Mouse (Mus musculus) 416B (cell line): ENCODE measurements around the gene Pigo.

Experiments used
- DNase-seq: peaks from one replicate; pipeline ENCODE4 v3.0.0; 2011; ENCODE audit warnings: low read depth

Gene Pigo

GRCm38 (mm10) chr4:43037860-43038566 lies 12.4 kb upstream of the Pigo start:
- peak; percentile 66 for DNase-seq

DNA sequence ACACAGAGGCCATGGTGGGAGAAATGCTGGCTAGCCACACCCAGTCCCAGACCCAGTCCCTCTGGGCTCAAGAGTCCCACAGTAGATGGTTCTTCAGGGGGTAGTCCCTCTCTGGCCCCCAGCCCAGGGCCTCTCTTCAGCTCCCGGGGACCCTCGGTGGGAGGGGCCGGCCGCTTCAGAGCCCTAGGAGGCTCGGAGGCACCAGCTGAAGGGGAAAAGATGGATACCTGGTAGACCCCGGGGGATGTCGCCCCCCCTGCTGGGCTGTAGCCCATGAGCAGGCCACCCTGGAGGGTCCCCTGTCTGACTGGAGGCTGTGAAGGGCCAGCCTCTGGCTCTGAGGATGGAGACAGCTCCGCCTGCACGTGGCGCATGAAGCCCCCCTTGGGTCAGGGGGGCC lies 10.7 kb upstream of the Pigo start:
- DNase-seq, result no peak

DNA sequence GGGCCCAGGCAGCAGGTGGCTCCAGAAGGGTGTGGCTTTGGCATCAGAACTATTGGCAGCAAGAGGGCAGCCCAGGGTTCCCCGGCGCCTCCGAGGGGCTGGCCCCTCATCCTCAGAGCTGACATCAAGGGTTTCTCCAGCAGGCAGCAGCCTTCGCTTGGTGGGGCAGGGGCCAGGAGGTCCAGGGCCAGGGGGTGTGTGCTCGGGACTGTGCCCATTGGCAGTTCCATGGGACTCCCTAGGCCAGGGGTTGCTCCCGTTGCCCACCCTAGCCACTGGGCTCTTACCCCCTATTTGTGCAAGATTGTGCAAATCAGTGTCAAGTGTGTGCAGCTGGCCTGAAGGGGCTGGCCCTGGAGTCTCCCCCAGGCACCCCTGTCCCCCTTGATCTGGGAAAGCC lies 10.2 kb upstream of the Pigo start:
- DNase-seq, result no peak

- DNase-seq, result no peak
These were observed 7.9 kb upstream of the Pigo start for GRCm38 (mm10) chr4:43033481-43033880.

- DNase-seq, result no peak
These were observed 6.9 kb upstream of the Pigo start for GRCm38 (mm10) chr4:43032501-43032900.

DNA sequence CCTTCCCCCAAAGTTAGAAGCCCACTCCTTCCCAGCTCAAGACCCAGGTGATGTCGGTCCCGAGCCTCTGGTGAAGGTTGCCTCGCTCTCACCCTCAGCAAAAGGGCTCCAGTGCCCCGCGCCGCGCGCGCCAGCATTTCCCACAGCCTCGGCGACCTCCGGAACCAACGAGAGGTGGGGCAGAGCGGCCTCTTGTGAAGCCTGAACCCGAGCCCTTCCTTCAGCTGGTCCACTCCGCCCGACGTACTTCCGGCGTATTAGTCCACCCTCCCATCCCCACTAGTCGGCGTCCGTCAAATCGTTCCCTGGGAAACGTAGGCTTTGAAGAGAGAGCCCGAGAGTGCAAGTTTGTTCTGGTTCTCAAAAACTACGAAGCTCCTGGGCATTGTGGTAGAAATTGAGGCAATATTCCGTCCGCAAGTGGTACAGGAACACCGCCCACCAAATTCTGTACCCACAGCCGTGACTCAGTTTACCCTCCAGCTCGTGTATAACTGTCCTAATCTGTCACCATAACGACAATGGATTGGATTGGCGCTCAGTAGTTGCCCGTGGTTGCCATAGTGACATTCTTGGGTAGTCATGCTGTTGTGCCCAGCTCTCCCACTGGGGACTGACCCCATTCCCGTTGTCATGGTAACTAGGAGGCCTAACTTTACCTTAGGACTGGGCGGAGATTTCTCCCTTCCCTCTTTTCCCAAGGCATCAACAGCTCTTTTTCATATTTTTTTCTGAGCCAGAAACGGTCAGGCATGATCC lies 5.8 kb upstream of the Pigo start, which contains the start of gene Stoml2:
Gene Stoml2, minus strand, starts transcription at position 474 of the 759 bp plus-strand sequence.
- peak; percentile 96 for DNase-seq

GRCm38 (mm10) chr4:43030780-43031230 lies 5.2 kb upstream of the Pigo start:
- DNase-seq, result peak; percentile 44

DNA sequence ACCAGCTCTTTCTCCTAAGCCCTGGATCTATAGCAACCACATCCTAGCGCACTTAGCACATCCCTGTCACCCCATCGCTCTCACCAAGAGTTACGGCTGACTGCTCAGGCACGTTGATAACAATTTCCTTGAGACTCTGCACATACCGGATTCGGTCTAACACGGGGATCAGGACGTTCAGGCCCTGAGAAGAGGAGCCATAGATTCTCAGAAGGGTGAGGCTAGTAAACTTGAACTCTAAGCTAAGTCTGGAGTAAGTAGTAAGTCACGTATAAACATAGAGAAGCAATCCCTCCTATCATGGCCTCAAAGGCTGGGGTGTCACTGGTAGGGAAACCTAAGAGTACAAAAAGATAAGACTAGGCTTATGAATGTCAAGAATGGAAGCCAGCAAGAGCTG lies 4.7 kb upstream of the Pigo start:
- no peak for DNase-seq

DNA sequence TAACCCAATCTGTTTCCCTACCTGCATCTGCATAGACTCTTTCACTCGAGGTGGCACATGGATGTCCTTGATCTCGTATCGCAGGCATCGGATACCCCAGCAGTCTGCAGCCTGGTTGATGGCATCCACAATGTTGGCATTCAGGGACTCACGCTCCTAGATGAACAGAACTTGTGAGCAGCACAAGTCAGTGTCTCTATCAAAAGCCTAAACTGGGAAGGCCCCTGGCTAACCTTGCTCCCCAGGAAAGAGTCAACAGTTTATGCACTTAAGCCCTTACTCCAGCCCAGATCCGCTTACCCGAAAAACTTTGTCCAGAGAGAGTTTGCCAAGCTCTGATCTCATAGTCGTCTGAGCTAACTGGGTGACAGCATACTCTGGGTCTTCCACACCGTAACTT lies 4.1 kb upstream of the Pigo start:
- no peak for DNase-seq

DNA sequence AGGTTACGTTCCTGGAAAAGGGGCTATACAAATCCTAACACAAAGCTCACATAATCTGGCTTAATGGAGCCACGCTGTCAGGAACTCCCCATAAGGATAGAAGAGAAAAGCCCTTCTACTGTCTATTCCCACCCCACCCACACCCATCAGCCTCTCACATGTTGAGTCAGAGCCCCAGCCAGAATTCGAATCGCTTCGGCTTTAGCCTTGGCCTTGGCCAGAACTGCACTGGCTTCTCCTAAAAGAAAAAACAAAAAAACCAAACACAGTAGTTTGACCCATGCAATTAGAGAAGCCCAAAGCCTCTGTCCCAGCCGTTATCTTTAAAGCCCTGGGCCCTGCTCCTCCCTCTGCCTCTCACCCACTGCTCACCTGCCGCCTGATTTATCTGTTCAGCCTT lies 3.5 kb upstream of the Pigo start:
- DNase-seq, result no peak

DNA sequence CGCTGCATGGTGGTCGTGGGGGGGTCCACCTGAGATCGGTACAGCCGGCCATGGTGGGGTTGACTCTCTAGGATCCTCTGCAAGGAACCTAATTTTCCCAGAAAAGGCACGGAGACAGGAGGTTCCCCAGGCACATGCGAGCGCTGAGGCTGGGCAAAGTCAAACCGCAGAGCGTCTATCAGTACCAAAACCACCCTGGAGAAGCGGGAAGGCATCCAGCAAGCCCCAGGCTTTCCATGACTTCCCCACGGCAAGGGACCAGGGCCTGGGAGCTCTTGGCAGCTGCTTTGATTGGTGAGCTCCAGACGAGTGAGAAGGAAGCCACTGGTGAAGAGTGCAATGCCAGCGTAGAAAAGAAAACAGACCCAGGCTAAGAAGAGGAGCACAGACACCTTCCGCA lies 946 bp downstream of the Pigo start:
- DNase-seq, result no peak

GRCm38 (mm10) chr4:43021341-43021740 lies 4.3 kb downstream of the Pigo start:
- no peak for DNase-seq

- DNase-seq, result no peak
These were observed 4.7 kb downstream of the Pigo start for GRCm38 (mm10) chr4:43020876-43021275.

- DNase-seq, result no peak
These were observed 5.8 kb downstream of the Pigo start for GRCm38 (mm10) chr4:43019641-43020465.

GRCm38 (mm10) chr4:43019176-43019575 lies 6.4 kb downstream of the Pigo start:
- DNase-seq, result no peak

- DNase-seq, result no peak
These were observed 7.5 kb downstream of the Pigo start for GRCm38 (mm10) chr4:43018156-43018555.

DNA sequence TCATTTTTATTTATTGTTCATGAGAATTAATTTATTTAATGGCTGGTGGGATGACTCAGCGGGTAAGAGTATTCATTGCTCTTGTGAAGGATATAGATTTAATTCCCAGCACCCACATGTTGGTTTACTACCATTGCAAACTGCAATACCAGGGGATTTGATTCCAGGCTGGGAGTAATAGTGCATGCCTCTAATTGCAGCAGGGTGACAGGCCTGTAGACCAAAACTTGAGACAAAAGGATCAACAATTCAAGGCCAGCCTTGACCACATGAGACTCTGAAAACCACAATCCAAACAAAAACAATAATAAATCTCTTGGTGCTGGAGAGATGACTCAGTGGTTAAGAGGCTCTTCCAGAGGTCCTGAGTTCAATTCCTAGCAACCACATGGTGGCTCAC lies 13.5 kb downstream of the Pigo start:
- DNase-seq, result no peak

DNA sequence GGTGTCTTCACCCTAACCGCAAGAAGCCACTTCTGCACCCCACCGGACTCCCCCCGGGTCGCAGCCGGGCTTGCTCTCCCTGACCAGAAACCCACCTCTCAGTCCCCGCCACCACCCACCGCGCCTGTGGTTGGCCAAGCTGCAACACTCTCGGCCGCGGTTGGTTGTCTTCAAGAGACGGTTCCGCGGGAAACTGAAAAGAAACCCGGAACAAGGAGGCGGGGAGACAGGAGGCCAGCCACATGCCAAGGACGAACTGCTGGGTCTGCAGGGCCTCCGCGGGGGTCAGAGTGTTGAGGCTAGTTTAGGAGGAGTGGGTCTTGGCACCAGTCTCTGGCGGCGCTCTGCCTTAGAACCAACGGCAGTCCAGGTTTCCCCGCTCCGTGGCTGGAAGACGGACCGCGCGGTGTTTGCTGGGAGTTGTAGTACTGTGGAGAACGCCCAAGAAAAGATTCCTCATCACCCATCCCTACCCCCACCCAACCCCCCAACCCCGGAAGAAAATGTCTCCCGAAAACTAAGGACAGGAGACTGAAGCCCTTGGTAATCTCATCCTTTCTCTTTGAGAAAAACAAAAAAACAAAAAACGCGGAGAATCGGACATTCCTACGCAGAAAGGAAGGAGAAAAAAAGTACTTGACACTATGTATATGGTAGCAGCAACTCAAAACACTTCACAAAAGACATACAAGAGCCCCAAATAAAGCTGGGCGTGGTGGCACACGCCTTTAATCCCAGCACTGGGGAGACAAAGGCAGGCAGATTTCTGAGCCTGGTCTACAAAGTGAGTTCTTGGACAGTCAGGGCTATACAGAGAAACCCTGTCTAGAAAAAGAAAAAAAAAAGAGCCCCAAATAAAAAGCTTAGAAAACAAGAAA lies 15.2 kb downstream of the Pigo start, which contains the start of gene Fancg:
Gene Fancg, minus strand, starts transcription at position 346 of the 878 bp plus-strand sequence.
- DNase-seq, result peak; percentile 88

DNA sequence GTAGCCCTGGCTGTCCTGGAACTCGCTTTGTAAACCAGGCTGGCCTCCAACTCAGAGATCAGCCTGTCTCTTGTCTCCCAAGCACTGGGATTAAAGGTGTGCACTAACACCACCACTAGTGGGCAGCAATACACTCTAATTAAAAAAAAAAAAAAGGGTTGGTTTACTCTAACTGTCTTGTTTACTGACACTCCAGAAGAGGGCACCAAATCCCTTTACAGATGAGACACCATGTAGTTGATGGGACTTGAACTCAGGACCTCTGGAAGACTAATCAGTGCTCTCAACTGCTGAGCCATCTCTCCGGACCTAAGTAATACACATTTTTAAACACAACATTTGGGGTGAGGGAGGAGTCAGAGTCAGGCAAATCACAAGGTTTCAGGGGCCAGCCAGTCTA lies 19.9 kb downstream of the Pigo start:
- peak; percentile 87 for DNase-seq

GRCm38 (mm10) chr4:43004951-43005350 lies 20.7 kb downstream of the Pigo start:
- no peak for DNase-seq

GRCm38 (mm10) chr4:43002756-43003439 lies 22.7 kb downstream of the Pigo start:
- DNase-seq, result no peak
